Mouse (Mus musculus) liver, adult 2 months (tissue): ENCODE data around the gene Epha8.

Source experiments
- CTCF ChIP-seq: fragments of 200-500 bp; IDR thresholded peaks from 2 replicates; pipeline ENCODE4 v1.5.1; 2011; ENCODE audit warnings: low read depth, low read length, control low read depth
- POLR2A ChIP-seq: fragments of 200-500 bp; IDR thresholded peaks from 2 replicates; pipeline ENCODE4 v1.6.1; 2011; ENCODE audit warnings: low read length, control low read depth; ENCODE audit not compliant: insufficient read depth; ENCODE audit errors: extremely low read depth

GRCm38 (mm10) chr4:136942761-136943160 is 13.9 kb downstream of the Epha8 start:
- TF ChIP-seq CTCF (no peak), POLR2A (no peak)
